Mouse (Mus musculus) frontal cortex, postnatal 10 days (tissue): Measurements from ENCODE around the gene Oog2.
"Not testable (repeated sequence)": the region's sequence is repeated elsewhere in the genome, so short reads cannot be mapped to it uniquely, and the experiment has no call there.

Experiments used
- DNase-seq, 2 experiments: peaks; one replicate each; pipeline ENCODE4 v3.0.0; 2022; ENCODE audit warnings: low spot score in 2 of 2, mixed read lengths in 1 of 2

Oog2 gene

GRCm38 (mm10) chr4:144190419-144190818, at the start of gene Oog2:
Gene Oog2, plus strand, starts transcription at chr4:144190719.
- DNase-seq, result no peak

DNA sequence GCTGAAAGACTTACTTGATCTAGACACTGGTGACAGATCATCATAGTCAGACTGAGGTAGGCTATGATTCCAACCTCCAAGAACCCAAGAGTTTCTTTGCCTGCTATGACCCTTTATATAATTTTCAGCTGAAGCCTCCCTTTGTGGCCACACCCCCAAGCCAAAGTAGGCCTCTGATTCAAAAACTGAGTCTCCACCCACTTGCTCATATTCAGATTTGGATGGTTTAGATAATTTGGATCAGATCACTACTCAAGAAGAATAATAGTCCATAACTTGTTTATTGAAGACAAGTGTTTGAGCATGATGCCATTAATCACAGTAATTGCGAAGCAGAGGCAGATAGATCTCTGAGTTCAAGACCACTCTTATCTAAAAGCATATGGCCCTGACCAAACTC, 28.0 kb upstream of the Oog2 start, which contains the start of gene Oog3:
Gene Oog3, minus strand, starts transcription at position 101 of the 400 bp plus-strand sequence.
- DNase-seq, result no peak

DNA sequence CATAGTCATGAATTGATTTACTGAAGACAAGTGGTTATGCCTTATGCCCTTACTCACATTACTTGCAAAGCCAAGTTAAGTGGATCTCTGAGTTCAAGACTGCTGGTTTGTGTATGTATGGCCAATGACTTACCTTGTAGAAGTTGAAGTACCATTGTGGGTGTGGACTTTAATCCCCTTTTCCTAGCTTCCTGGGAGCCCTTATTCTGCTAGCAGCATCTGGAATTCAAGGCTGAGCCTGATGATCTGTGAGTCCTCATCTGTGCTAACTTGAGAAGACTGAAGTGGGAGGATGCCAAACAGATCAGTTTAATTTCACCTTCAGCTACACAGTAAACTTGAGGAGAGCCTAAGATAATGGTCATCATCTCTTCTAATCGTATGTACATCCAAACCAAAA, 22.7 kb downstream of the Oog2 start, which contains the start of gene C87977:
Gene C87977, minus strand, starts transcription at position 101 of the 400 bp plus-strand sequence.
- DNase-seq, result not testable (repeated sequence)
